Mouse (Mus musculus) thymus, adult 2 months (tissue): ENCODE results near the gene Pigm. TPM values are rescaled to one million over a fixed set of nuclear protein-coding genes. Genes with fewer than 3 reads are reported as not detected.

Experiments used
- DNase-seq: peaks from one replicate; pipeline ENCODE4 v3.0.0; 2021
- H3K27ac ChIP-seq: fragments of 200-500 bp; 2 replicates; pipeline ENCODE4 v1.5.1; 2012; ENCODE audit warnings: low read length, control low read depth; ENCODE audit not compliant: control insufficient read depth, insufficient read depth
- H3K27me3 ChIP-seq: fragments of 200-500 bp; 2 replicates; pipeline ENCODE4 v1.6.1; 2012; ENCODE audit warnings: mild to moderate bottlenecking, low read length, moderate library complexity, mixed read lengths; ENCODE audit not compliant: control insufficient read depth, insufficient read depth
- H3K36me3 ChIP-seq: fragments of 200-500 bp; 2 replicates; pipeline ENCODE4 v1.6.1; 2012; ENCODE audit warnings: mild to moderate bottlenecking, low read length, moderate library complexity; ENCODE audit not compliant: control insufficient read depth, insufficient read depth
- H3K4me1 ChIP-seq: fragments of 200-500 bp; replicated peaks from 2 replicates; pipeline ENCODE4 v1.6.1; 2012; ENCODE audit warnings: low read length; ENCODE audit not compliant: control insufficient read depth, insufficient read depth
- H3K4me3 ChIP-seq: fragments of 200-500 bp; 2 replicates; pipeline ENCODE4 v1.5.1; 2012; ENCODE audit warnings: mild to moderate bottlenecking, low read length, control low read depth, moderate library complexity; ENCODE audit not compliant: control insufficient read depth, insufficient read depth
- CTCF ChIP-seq: fragments of 200-500 bp; IDR thresholded peaks from 2 replicates; pipeline ENCODE4 v1.5.1; 2012; ENCODE audit warnings: mild to moderate bottlenecking, control low read depth, low read length, moderate library complexity, borderline replicate concordance; ENCODE audit not compliant: control insufficient read depth, poor library complexity, insufficient read depth; ENCODE audit errors: extremely low read depth
- POLR2A ChIP-seq: fragments of 200-500 bp; IDR thresholded peaks from 2 replicates; pipeline ENCODE4 v1.6.1; 2012; ENCODE audit warnings: mild to moderate bottlenecking, low read length, control low read depth, moderate library complexity; ENCODE audit not compliant: control insufficient read depth, poor library complexity, insufficient read depth; ENCODE audit errors: extremely low read depth
- WGBS: fragments of 180-500 bp; shearing (Covaris S2); methylation state at CpG from one replicate; pipeline ENCODE4 v1.1.7; 2018; 5-methylcytosine and 5-hydroxymethylcytosine counted together
- polyA plus RNA-seq: library from polyadenylated mRNA; depleted of rRNA; stranded (reverse); fragments of >200 nt; gene quantifications from 2 replicates; pipeline ENCODE4 v1.2.3, GENCODE M21; 2012

Pigm gene
- polyA plus RNA-seq, 1 experiment = 20.8 TPM

DNA sequence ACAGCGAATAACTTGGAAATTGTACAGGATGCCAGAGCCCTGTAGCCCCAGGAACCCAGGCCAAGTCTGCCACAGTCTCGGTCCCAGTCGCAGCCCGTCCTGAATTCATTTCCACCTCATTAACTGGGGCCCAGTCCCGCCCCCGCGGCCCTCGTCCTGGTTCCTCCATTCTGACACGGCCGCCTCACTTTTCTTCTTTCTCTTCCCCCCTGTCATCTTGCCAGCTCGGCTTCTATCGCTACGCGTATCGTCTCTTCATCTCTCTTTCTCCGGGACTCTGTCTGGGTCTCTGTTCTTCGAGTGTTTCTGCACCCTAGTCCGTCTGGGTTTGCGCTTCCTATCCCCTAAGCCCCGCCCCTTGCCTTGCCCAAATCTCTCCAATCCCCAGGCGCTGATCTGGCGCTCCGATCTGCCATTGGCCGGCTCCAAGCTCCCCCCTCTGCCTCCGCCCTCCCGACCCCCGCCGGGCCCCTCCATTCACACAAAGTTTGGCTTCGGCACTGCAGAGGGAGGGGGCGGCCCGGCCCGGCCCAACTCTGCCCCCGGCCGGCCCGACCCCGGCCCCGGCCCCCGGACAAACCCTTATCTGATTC is 35.5 kb upstream of the Pigm start, which contains the start of gene Kcnj10:
TSS of gene Kcnj10 (plus strand) at position 482 of the 593 bp plus-strand sequence.
- peak; percentile 81 for DNase-seq
- 3% methylated on average over 38 of the region's 38 CpGs for WGBS
- no peaks in the 10 kb centered on the region for H3K36me3 ChIP-seq
- TF ChIP-seq POLR2A (no peak), CTCF (no peak)
- peaks cover 7% of the 10 kb centered on the region; the same call in 1 of the 2 replicates for H3K27me3 ChIP-seq
- H3K4me1 ChIP-seq = peaks cover 3% of the 10 kb centered on the region
- peak within 1 kb of the TSS; percentile 7 for H3K4me3 ChIP-seq
- no peak within 1 kb of the TSS for H3K27ac ChIP-seq

DNA sequence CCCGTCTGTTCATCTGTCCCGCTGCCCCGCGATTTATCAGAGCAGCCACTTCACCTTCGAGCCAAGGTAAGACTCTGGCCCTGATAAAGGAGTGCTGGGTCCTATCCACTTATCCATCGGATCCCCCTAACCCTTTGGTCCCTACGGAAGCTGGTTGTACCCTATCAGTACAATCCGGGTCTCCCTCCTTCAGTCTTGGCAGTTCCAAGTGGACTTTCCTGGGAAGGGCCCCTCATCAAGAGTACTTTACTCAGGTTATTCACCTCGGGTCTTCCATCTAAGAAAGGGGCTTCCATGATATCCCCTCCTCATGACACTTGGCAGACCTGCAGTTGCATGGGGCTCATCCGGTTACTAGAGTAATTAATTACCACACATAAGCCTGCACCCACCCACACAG is 35.0 kb upstream of the Pigm start:
- Histone ChIP-seq H3K27ac (no peak overlapping the region), H3K36me3 (no peaks in the 10 kb centered on the region), H3K27me3 (peaks cover 7% of the 10 kb centered on the region; the same call in 1 of the 2 replicates), H3K4me3 (no peak overlapping the region), H3K4me1 (peaks cover 3% of the 10 kb centered on the region)
- WGBS = 29% methylated on average over 10 of the region's 10 CpGs
- no peak for DNase-seq
- TF ChIP-seq CTCF = no peak
- TF ChIP-seq POLR2A = no peak

DNA sequence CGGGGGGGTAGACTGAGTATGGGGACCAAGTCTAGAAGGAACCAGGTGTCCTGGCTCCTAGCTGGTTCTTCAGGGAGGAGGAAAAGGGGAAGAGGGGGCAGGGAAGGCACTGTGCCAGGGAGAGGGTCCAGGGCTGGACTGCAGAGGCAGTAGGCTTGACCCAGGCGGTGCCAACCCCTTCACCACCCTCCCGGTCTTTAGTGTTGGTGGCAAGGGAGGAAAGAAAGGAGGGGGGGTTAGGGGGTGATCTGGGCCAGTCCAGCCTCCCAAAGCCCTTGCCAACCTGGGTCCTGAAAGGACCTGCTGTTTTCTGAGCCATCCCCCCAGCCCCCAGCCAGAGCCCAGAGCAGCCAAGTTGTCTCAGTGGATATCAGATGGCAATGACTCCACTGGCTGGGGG is 33.6 kb upstream of the Pigm start:
- DNase-seq = no peak
- 78% methylated on average over 3 of the region's 3 CpGs for WGBS
- H3K4me3 ChIP-seq = no peak overlapping the region
- H3K27me3 ChIP-seq = peaks cover 7% of the 10 kb centered on the region; the same call in 1 of the 2 replicates
- no peaks in the 10 kb centered on the region for H3K36me3 ChIP-seq
- peaks cover 3% of the 10 kb centered on the region for H3K4me1 ChIP-seq
- TF ChIP-seq POLR2A (no peak), CTCF (no peak)
- no peak overlapping the region for H3K27ac ChIP-seq

DNA sequence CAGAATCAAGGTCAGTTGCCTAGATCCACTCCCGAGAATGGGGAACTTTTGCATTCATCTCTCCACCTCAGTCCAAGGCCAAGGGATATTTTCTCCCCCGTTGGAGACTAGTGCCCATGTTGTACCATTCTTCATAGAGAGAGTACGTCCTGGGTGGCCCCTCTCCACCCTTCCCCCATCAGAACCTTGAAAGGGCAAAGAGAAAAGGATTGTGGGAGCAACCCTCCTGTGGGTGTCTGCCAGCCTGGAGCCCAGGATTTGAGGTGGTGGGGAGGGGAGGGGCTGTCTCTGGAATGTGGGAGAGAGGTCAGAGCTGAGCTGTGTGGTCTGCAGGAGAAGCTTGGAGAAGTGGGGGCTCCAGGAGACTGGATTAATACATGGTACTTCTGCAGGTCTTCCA is 32.4 kb upstream of the Pigm start:
- TF ChIP-seq POLR2A = no peak
- no peak for TF ChIP-seq CTCF
- H3K27ac ChIP-seq = no peak overlapping the region

DNA sequence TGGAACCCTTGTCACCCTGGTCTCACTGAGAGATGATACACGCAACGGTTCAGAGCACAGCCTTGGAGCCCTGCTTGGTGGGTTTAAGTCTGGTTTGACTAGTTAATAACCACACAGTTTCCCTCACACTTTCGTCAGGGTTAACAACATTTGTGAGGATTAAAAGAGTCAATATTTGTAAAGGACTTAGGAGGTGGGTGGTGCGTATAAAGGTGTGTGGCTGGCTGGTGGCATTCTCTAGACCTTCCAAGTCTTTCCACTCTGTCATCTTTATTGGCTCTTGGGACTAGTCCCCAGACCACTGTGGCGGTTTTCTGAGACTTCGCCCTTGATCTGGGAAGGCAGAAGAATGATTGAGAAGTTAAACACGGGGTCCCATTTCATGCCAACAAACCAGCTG is 31.5 kb upstream of the Pigm start:
- DNase-seq = no peak
- Histone ChIP-seq H3K4me3 (no peak overlapping the region), H3K36me3 (no peaks in the 10 kb centered on the region), H3K27me3 (peaks cover 7% of the 10 kb centered on the region; the same call in 1 of the 2 replicates), H3K27ac (no peak overlapping the region), H3K4me1 (peaks cover 3% of the 10 kb centered on the region)
- WGBS = 88% methylated on average over 7 of the region's 7 CpGs
- TF ChIP-seq POLR2A (no peak), CTCF (no peak)

More for the DNA sequence above, 32.4 kb upstream of the Pigm start:
- H3K4me3 ChIP-seq = no peak overlapping the region
- no peak for DNase-seq
- H3K36me3 ChIP-seq = no peaks in the 10 kb centered on the region
- peaks cover 3% of the 10 kb centered on the region for H3K4me1 ChIP-seq
- WGBS = 69% methylated on average over 3 of the region's 3 CpGs
- peaks cover 7% of the 10 kb centered on the region; the same call in 1 of the 2 replicates for H3K27me3 ChIP-seq

DNA sequence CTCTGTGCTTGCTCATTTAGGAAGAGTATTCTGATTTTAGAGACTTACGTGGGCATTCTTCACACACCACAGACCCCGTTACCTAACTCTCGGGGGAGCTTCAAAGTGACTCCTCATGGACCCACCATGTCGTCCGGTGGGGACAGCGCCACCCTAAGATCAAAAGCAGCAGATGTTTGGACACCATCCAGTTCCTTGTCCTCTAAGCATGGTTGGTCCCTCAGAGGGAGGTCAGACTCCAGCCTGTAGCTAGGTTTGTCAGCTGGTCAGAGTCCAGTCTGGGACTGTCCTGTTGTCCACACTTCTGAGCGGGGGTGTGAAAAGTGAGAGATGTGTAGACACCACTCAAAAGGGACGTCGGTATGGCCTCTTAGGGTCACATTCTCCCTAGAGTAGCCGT is 29.6 kb upstream of the Pigm start:
- no peaks in the 10 kb centered on the region for H3K36me3 ChIP-seq
- 85% methylated on average over 10 of the region's 10 CpGs for WGBS
- no peak overlapping the region for H3K4me3 ChIP-seq
- peaks cover 2% of the 10 kb centered on the region; the same call in 1 of the 2 replicates for H3K27me3 ChIP-seq
- no peaks in the 10 kb centered on the region for H3K4me1 ChIP-seq
- TF ChIP-seq CTCF (no peak), POLR2A (no peak)
- H3K27ac ChIP-seq = no peak overlapping the region
- no peak for DNase-seq
